Mouse (Mus musculus): Measurements from ENCODE around the gene Cela3b. TPM values are rescaled to one million over a fixed set of nuclear protein-coding genes. Genes with fewer than 3 reads are reported as not detected.
"Not testable (repeated sequence)": the region's sequence is repeated elsewhere in the genome, so short reads cannot be mapped to it uniquely, and the experiment has no call there.

The Cela3b gene
- polyA plus RNA-seq, 1 experiment from 2014 or later, result not detected

DNA sequence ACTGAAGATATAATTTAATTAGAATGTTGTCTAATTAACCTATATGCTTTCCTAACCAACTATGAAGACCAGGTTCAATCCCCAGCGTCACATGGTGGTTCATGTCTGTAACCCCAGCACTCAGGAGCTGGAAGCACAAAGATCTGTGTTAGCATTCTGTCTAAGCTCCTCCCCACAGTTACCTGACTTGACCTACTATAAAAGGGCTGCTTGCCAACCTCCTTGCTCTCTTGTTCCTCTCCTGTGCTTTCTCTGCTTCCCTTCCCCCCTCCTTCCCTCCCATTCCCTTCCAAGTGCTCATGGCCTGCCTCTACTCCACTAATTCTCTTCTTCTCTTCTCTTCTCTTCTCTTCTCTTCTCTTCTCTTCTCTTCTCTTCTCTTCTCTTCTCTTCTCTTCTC, 15.4 kb downstream of the Cela3b start:
- H3K9ac ChIP-seq (ENCODE audit: low read length), result no peak overlapping the region
- H3K9me3 ChIP-seq (ENCODE audit: control insufficient read depth, low read length), result no peaks in the 10 kb centered on the region
- ATAC-seq (replicated peaks; ENCODE audit: low FRiP score) (no peak), DNase-seq (ENCODE audit: low spot score) (no peak)
- H3K4me1 ChIP-seq (replicated peaks; ENCODE audit: control insufficient read depth, insufficient read depth, low read length), result no peaks in the 10 kb centered on the region
- no peak overlapping the region for H3K27ac ChIP-seq (ENCODE audit: low read depth, low read length)
- H3K4me3 ChIP-seq (ENCODE audit: low read depth, low read length), result no peak overlapping the region
- H3K27me3 ChIP-seq (ENCODE audit: control insufficient read depth, insufficient read depth, low read length), result no peaks in the 10 kb centered on the region
- H3K36me3 ChIP-seq (ENCODE audit: control insufficient read depth, insufficient read depth, low read length), result no peaks in the 10 kb centered on the region
- WGBS, result 81% methylated on average over 1 of the region's 1 CpGs
- no peak overlapping the region for H3K4me2 ChIP-seq (ENCODE audit: low read depth, low read length, severe bottlenecking)

DNA sequence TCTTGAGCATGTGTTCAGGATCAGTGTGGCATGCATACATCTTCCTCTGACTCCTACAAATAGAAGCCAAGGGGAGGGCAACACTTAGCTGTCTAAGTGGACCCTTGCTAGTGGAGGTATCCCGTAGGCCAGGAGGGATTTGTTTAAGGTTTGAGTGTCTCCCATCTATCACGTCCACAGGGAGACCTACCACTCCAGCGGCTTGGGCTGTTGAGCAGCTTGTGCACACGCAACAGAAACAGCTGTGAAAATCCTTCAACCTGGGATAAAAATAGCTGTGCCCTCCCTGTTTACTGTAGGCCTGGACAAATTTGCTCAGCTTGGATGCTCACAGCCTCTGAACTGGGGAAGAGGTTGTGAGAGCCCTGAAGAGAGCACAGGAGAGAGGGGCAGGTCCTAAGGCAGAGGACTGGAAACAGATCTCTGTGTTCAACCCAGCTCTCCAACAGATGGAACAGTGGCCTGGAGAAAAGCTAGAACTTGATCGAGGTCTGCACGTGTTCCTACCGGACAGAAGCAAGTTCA, 18.1 kb downstream of the Cela3b start:
- H3K4me3 ChIP-seq (ENCODE audit: low read depth, low read length); H3K27ac ChIP-seq (ENCODE audit: low read depth, low read length); H3K4me2 ChIP-seq (ENCODE audit: low read depth, low read length, severe bottlenecking); DNase-seq (ENCODE audit: low spot score); H3K9me3 ChIP-seq (ENCODE audit: control insufficient read depth, low read length); H3K27me3 ChIP-seq (ENCODE audit: control insufficient read depth, insufficient read depth, low read length); H3K4me1 ChIP-seq (replicated peaks; ENCODE audit: control insufficient read depth, insufficient read depth, low read length); H3K36me3 ChIP-seq (ENCODE audit: control insufficient read depth, insufficient read depth, low read length); H3K9ac ChIP-seq (ENCODE audit: low read length); ATAC-seq (replicated peaks; ENCODE audit: low FRiP score): not testable (repeated sequence)
- WGBS, result 86% methylated on average over 7 of the region's 7 CpGs

DNA sequence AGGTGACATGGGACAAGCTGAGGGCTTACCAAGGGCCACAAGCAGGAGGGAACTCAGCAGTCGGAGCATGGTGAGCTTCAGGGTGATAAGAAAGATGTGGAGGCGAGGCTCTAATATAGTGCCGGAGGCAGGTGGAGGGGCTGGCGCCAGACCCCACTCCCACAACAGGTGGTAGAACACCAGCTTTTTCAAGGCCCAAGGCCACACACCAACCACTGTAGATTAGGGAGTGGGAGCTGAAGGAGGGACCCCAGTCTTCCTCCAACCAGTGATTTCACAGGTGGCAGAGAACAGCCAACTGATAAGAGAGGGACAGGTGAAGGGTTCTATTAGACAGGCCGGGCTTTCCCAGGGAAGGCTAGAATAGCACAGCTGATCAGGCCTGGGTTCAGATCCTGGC, 20.6 kb downstream of the Cela3b start, which contains the start of gene Cela3a:
Gene Cela3a, minus strand, starts transcription at position 101 of the 400 bp plus-strand sequence.
- no peak within 1 kb of the TSS for H3K27ac ChIP-seq (ENCODE audit: low read depth, low read length)
- no peaks in the 10 kb centered on the region for H3K27me3 ChIP-seq (ENCODE audit: control insufficient read depth, insufficient read depth, low read length)
- 87% methylated on average over 5 of the region's 5 CpGs for WGBS
- DNase-seq (ENCODE audit: low spot score) (no peak), ATAC-seq (replicated peaks; ENCODE audit: low FRiP score) (no peak)
- no peak within 1 kb of the TSS for H3K4me3 ChIP-seq (ENCODE audit: low read depth, low read length)
- no peaks in the 10 kb centered on the region for H3K36me3 ChIP-seq (ENCODE audit: control insufficient read depth, insufficient read depth, low read length)
- H3K4me2 ChIP-seq (ENCODE audit: low read depth, low read length, severe bottlenecking), result no peak within 1 kb of the TSS
- H3K9ac ChIP-seq (ENCODE audit: low read length), result no peak within 1 kb of the TSS
- no peaks in the 10 kb centered on the region for H3K4me1 ChIP-seq (replicated peaks; ENCODE audit: control insufficient read depth, insufficient read depth, low read length)
- no peaks in the 10 kb centered on the region for H3K9me3 ChIP-seq (ENCODE audit: control insufficient read depth, low read length)

DNA sequence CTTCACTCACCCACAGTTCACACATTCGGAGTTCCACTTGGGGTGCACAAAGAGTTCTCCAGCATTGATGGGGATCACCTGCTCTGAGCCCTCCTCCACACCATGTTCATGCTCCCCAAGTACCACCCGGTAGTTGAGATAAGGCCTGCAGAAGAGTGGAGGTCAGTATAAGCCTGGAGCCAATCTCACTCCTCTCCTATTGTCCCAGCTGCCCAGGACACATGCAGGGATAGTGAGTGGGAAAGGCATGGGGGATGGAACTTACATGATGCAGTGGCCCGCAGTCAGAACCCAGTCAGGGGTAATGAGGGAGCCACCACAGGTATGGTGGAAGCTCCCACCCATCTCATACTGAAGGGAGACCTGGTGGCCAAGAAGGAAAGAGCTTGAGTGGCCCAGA, 24.8 kb downstream of the Cela3b start:
- no peak overlapping the region for H3K9ac ChIP-seq (ENCODE audit: low read length)
- H3K4me3 ChIP-seq (ENCODE audit: low read depth, low read length), result no peak overlapping the region
- H3K4me1 ChIP-seq (replicated peaks; ENCODE audit: control insufficient read depth, insufficient read depth, low read length), result no peaks in the 10 kb centered on the region
- no peaks in the 10 kb centered on the region for H3K36me3 ChIP-seq (ENCODE audit: control insufficient read depth, insufficient read depth, low read length)
- no peaks in the 10 kb centered on the region for H3K9me3 ChIP-seq (ENCODE audit: control insufficient read depth, low read length)
- H3K4me2 ChIP-seq (ENCODE audit: low read depth, low read length, severe bottlenecking), result no peak overlapping the region
- 83% methylated on average over 3 of the region's 3 CpGs for WGBS
- H3K27me3 ChIP-seq (ENCODE audit: control insufficient read depth, insufficient read depth, low read length), result no peaks in the 10 kb centered on the region
- ATAC-seq (replicated peaks; ENCODE audit: low FRiP score) (no peak), DNase-seq (ENCODE audit: low spot score) (no peak)
- no peak overlapping the region for H3K27ac ChIP-seq (ENCODE audit: low read depth, low read length)

DNA sequence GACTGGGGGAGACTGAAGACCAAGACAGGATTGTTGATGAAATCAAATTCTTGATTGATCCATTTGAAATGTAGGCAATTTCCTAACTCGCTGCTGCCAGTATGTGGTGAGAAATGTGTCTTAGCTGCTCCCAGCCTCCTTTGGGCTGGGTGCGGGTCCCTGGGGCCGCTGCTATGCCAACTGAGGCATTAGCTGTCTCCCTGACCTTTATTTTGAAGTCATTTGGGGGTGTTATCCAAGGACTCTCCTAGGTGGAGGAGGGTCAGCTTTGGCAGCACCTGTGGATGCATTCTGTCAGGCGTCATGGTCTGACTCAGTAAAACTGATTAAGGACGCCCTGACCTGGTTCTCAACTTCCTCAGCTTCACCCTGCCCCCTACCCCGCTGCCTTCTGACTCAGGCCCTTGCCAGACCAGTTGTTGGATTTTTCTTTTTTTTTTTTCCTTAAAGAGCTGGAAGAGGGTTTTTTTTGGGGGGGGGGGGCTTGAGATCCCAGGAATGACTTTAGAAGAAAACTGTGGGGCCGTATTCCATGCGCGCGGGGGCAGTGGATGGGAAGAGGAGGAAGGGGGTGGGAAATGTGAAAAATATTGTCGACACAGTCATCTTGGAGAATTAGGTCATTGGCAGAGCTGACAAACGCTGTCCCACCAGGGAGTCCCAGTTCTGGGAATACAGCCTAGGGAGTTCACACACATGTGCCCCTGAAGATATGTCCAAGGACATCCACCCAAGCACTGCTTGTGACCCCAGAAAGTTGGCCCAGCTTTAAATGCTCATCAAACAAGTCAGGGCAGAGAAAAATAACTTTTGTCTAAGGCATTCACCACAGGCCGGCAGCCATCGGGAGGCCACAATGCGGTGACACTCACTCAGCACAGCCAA, 33.5 kb downstream of the Cela3b start:
- no peaks in the 10 kb centered on the region for H3K36me3 ChIP-seq (ENCODE audit: control insufficient read depth, insufficient read depth, low read length)
- no peak overlapping the region for H3K27ac ChIP-seq (ENCODE audit: low read depth, low read length)
- no peak for DNase-seq (ENCODE audit: low spot score)
- no peak for ATAC-seq (replicated peaks; ENCODE audit: low FRiP score)
- no peak overlapping the region for H3K9ac ChIP-seq (ENCODE audit: low read length)
- no peaks in the 10 kb centered on the region for H3K9me3 ChIP-seq (ENCODE audit: control insufficient read depth, low read length)
- no peaks in the 10 kb centered on the region for H3K4me1 ChIP-seq (replicated peaks; ENCODE audit: control insufficient read depth, insufficient read depth, low read length)
- no peak overlapping the region for H3K4me2 ChIP-seq (ENCODE audit: low read depth, low read length, severe bottlenecking)
- H3K4me3 ChIP-seq (ENCODE audit: low read depth, low read length), result no peak overlapping the region
- 79% methylated on average over 15 of the region's 15 CpGs for WGBS
- H3K27me3 ChIP-seq (ENCODE audit: control insufficient read depth, insufficient read depth, low read length), result no peaks in the 10 kb centered on the region

DNA sequence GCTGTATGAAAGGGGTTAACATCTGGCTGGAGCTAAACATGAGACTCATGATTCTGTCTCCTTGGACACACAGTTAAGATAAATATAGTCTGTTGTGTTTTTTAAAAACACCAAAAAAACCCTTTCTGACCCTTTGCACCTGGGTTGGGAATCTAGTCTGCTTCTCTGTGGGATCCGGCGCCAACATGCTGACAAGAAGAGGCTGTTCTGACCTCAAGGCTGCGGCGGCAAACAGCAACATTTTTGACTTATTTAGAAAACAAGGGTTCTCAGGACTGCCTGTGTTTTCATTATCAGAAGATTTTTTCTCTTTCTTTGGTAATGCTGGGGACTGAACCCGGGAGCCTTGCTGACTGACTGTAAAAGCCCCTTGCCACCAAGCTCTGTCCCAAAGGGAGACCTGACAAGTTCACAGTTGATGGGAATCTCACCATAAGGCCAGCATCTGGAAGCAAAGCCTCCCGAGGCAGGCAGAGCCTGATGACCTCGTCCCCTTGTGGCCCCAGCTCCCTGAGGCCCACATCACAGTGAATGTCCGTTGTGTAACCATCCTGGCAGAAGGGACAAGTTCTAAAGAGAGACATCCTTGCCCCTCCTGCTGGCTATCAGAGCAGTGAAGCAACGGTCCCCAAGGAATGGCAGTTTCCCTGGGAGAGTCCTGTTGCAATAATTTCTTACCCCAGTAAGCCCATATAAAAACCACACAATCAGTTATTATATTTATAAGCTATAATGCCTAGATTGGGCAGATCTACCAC, 36.8 kb downstream of the Cela3b start:
- WGBS, result 75% methylated on average over 9 of the region's 9 CpGs

DNA sequence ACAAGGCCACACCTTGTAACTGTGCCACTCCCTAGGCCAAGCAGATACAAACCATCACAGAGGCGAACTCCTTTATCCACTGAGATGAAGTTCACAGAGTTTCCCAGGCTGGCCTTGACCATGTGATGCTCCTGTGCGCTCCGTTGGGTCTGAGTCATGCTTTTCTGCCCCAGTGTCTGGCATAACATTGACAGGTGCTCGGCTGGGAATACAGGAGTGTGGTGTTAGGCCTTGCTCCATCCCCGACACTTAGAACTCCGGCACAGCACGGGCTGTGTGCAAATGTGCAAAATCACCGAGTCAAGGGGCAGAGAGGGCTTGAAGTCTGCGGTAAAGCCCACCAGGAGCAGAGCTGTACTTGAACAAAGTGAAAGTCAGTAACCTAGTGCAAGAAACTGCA, 37.5 kb downstream of the Cela3b start:
- no peak for DNase-seq (ENCODE audit: low spot score)
- no peaks in the 10 kb centered on the region for H3K36me3 ChIP-seq (ENCODE audit: control insufficient read depth, insufficient read depth, low read length)
- no peaks in the 10 kb centered on the region for H3K27me3 ChIP-seq (ENCODE audit: control insufficient read depth, insufficient read depth, low read length)
- H3K4me1 ChIP-seq (replicated peaks; ENCODE audit: control insufficient read depth, insufficient read depth, low read length), result no peaks in the 10 kb centered on the region
- no peak overlapping the region for H3K4me2 ChIP-seq (ENCODE audit: low read depth, low read length, severe bottlenecking)
- no peak overlapping the region for H3K27ac ChIP-seq (ENCODE audit: low read depth, low read length)
- 91% methylated on average over 9 of the region's 9 CpGs for WGBS
- no peaks in the 10 kb centered on the region for H3K9me3 ChIP-seq (ENCODE audit: control insufficient read depth, low read length)
- no peak overlapping the region for H3K4me3 ChIP-seq (ENCODE audit: low read depth, low read length)
- no peak overlapping the region for H3K9ac ChIP-seq (ENCODE audit: low read length)
- ATAC-seq (replicated peaks; ENCODE audit: low FRiP score), result no peak

More for the DNA sequence above, 36.8 kb downstream of the Cela3b start:
- ATAC-seq (replicated peaks; ENCODE audit: low FRiP score) (no peak), DNase-seq (ENCODE audit: low spot score) (no peak)
- Histone ChIP-seq H3K27me3 (ENCODE audit: control insufficient read depth, insufficient read depth, low read length) (no peaks in the 10 kb centered on the region), H3K9ac (ENCODE audit: low read length) (no peak overlapping the region), H3K4me2 (ENCODE audit: low read depth, low read length, severe bottlenecking) (no peak overlapping the region; the same call in 1 of the 2 replicates), H3K4me3 (ENCODE audit: low read depth, low read length) (no peak overlapping the region), H3K27ac (ENCODE audit: low read depth, low read length) (no peak overlapping the region), H3K9me3 (ENCODE audit: control insufficient read depth, low read length) (no peaks in the 10 kb centered on the region), H3K36me3 (ENCODE audit: control insufficient read depth, insufficient read depth, low read length) (no peaks in the 10 kb centered on the region), H3K4me1 (replicated peaks; ENCODE audit: control insufficient read depth, insufficient read depth, low read length) (no peaks in the 10 kb centered on the region)

DNA sequence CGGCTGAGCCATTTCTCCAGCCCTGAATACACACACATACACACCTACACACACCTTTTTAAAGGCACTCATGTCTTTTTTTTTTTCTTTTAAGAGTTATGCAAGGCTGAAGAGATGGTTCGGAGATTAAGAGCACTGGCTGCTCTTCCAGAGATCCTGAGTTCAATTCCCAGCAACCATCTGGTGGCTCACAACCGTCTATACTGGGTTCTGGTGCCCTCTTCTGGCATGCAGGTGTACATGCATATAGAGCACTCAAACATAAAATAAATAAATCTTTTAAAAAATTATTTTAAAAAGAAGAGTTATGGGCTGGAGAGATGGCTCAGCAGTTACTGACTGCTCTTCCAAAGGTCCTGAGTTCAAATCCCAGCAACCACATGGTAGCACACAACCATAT, 39.1 kb downstream of the Cela3b start:
- Histone ChIP-seq H3K4me1 (replicated peaks; ENCODE audit: control insufficient read depth, insufficient read depth, low read length) (0 out of 2 replicates have a peak, but pooled peaks cover 2% of the 10 kb centered on the region), H3K36me3 (ENCODE audit: control insufficient read depth, insufficient read depth, low read length) (no peaks in the 10 kb centered on the region), H3K4me3 (ENCODE audit: low read depth, low read length) (no peak overlapping the region), H3K4me2 (ENCODE audit: low read depth, low read length, severe bottlenecking) (no peak overlapping the region), H3K27me3 (ENCODE audit: control insufficient read depth, insufficient read depth, low read length) (no peaks in the 10 kb centered on the region), H3K9me3 (ENCODE audit: control insufficient read depth, low read length) (no peaks in the 10 kb centered on the region), H3K9ac (ENCODE audit: low read length) (no peak overlapping the region), H3K27ac (ENCODE audit: low read depth, low read length) (no peak overlapping the region)
- DNase-seq (ENCODE audit: low spot score) (no peak), ATAC-seq (replicated peaks; ENCODE audit: low FRiP score) (no peak)
- 91% methylated on average over 3 of the region's 3 CpGs for WGBS

Measured in forebrain, embryonic 11.5 days (tissue).